Mouse (Mus musculus): ENCODE measurements around the gene Ip6k3. TPM values are rescaled to one million over a fixed set of nuclear protein-coding genes. Genes with fewer than 3 reads are reported as not detected.

The Ip6k3 gene
- total and polyA plus RNA-seq, 2 experiments from 2014 or later = 0.31 TPM; not detected in 1

DNA sequence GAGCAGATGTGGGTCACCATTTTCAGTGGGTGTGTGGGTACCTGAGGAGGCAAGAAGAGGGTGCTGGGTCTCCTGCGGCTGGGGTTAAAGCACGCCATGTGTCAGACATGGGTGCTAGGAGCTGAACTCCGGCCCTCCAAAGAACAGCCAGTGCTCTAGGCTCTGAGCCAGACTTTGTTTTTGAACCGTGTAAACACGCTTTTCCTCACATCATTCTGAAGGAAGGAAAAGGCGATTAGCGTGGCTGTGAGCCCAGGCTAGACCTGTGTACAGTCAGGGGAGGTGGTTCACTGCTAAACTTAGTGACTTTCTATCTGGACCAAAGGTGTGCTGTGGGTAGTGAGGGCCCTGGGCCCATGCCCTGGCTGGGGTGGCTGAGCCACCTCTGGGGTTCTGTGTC, 57.5 kb downstream of the Ip6k3 start:
- H3K36me3 ChIP-seq (ENCODE audit: insufficient read depth, low read length) = no peaks in the 10 kb centered on the region
- no peak for TF ChIP-seq CTCF (IDR thresholded peaks at IDR 0.05; ENCODE audit: low read depth)
- H3K9ac ChIP-seq (replicated peaks; ENCODE audit: low read length) = no peak overlapping the region
- no peak overlapping the region for H3K4me3 ChIP-seq (ENCODE audit: low read length)
- H3K4me2 ChIP-seq (ENCODE audit: low read depth, low read length) = no peak overlapping the region
- H3K27ac ChIP-seq = no peak overlapping the region
- no peaks in the 10 kb centered on the region for H3K9me3 ChIP-seq (ENCODE audit: low read length)
- 83% methylated on average over 7 of the region's 7 CpGs for WGBS
- no peak for ATAC-seq
- no peak for DNase-seq (ENCODE audit: low spot score)
- H3K27me3 ChIP-seq (ENCODE audit: insufficient read depth, low read length) = no peaks in the 10 kb centered on the region
- H3K4me1 ChIP-seq (ENCODE audit: insufficient read depth, low read length) = no peaks in the 10 kb centered on the region

DNA sequence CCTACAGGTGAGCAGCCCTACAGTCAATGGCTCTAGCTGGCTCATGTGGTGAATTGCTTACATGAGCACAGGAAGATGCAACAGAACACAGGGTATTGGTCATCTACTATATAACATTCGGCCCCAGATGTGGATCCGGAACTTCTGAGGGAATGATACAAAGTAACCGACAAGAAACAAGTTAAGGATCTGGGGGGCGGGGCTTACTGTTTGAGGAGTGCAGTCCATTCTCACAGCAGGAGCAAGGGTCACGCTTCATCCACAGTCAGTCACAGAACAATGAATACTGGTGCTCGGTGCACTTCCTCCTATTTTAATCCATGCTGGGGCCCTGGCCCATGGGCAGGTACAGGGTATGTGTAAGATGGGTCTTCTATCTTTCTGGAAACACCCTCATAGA, 59.7 kb downstream of the Ip6k3 start:
- Histone ChIP-seq H3K4me2 (ENCODE audit: low read depth, low read length) (no peak overlapping the region), H3K9ac (replicated peaks; ENCODE audit: low read length) (no peak overlapping the region), H3K4me1 (ENCODE audit: insufficient read depth, low read length) (no peaks in the 10 kb centered on the region), H3K27me3 (ENCODE audit: insufficient read depth, low read length) (no peaks in the 10 kb centered on the region), H3K4me3 (ENCODE audit: low read length) (no peak overlapping the region), H3K36me3 (ENCODE audit: insufficient read depth, low read length) (no peaks in the 10 kb centered on the region), H3K9me3 (ENCODE audit: low read length) (no peaks in the 10 kb centered on the region), H3K27ac (no peak overlapping the region)
- DNase-seq (ENCODE audit: low spot score) (no peak), ATAC-seq (no peak)
- no peak for TF ChIP-seq CTCF (IDR thresholded peaks at IDR 0.05; ENCODE audit: low read depth)
- 62% methylated on average over 6 of the region's 6 CpGs for WGBS

- no peaks in the 10 kb centered on the region for H3K9me3 ChIP-seq (ENCODE audit: low read length)
- no peak overlapping the region for H3K4me2 ChIP-seq (ENCODE audit: low read depth, low read length)
- H3K9ac ChIP-seq (replicated peaks; ENCODE audit: low read length) = no peak overlapping the region
- H3K4me1 ChIP-seq (ENCODE audit: insufficient read depth, low read length) = no peaks in the 10 kb centered on the region
- peak; percentile 59 for TF ChIP-seq CTCF (IDR thresholded peaks at IDR 0.05; ENCODE audit: low read depth)
- WGBS = 84% methylated on average over 9 of the region's 9 CpGs
- no peak overlapping the region for H3K4me3 ChIP-seq (ENCODE audit: low read length)
- ATAC-seq (no peak), DNase-seq (ENCODE audit: low spot score) (peak; percentile 45)
- 0 out of 2 replicates have a peak, but pooled peaks cover under 1% of the 10 kb centered on the region for H3K27me3 ChIP-seq (ENCODE audit: insufficient read depth, low read length)
- no peak overlapping the region for H3K27ac ChIP-seq
- no peaks in the 10 kb centered on the region for H3K36me3 ChIP-seq (ENCODE audit: insufficient read depth, low read length)
Measured at GRCm38 (mm10) chr17:27106745-27107144, 60.9 kb downstream of the Ip6k3 start.

GRCm38 (mm10) chr17:27105698-27106470, 61.7 kb downstream of the Ip6k3 start:
- Histone ChIP-seq H3K9ac (replicated peaks; ENCODE audit: low read length) (no peak overlapping the region), H3K27me3 (ENCODE audit: insufficient read depth, low read length) (0 out of 2 replicates have a peak, but pooled peaks cover 3% of the 10 kb centered on the region), H3K4me2 (ENCODE audit: low read depth, low read length) (no peak overlapping the region), H3K27ac (no peak overlapping the region), H3K4me1 (ENCODE audit: insufficient read depth, low read length) (no peaks in the 10 kb centered on the region), H3K9me3 (ENCODE audit: low read length) (no peaks in the 10 kb centered on the region), H3K36me3 (ENCODE audit: insufficient read depth, low read length) (no peaks in the 10 kb centered on the region), H3K4me3 (ENCODE audit: low read length) (no peak overlapping the region)
- no peak for ATAC-seq
- WGBS = 79% methylated on average over 16 of the region's 18 CpGs
- no peak for DNase-seq (ENCODE audit: low spot score)
- TF ChIP-seq CTCF (IDR thresholded peaks at IDR 0.05; ENCODE audit: low read depth) = no peak

GRCm38 (mm10) chr17:27101675-27102074, 65.9 kb downstream of the Ip6k3 start:
- no peaks in the 10 kb centered on the region for H3K9me3 ChIP-seq (ENCODE audit: low read length)
- WGBS = 78% methylated on average over 5 of the region's 5 CpGs
- 0 out of 2 replicates have a peak, but pooled peaks cover 3% of the 10 kb centered on the region for H3K27me3 ChIP-seq (ENCODE audit: insufficient read depth, low read length)
- no peak overlapping the region for H3K9ac ChIP-seq (replicated peaks; ENCODE audit: low read length)
- ATAC-seq (no peak), DNase-seq (ENCODE audit: low spot score) (no peak)
- no peak overlapping the region for H3K4me3 ChIP-seq (ENCODE audit: low read length)
- no peaks in the 10 kb centered on the region for H3K36me3 ChIP-seq (ENCODE audit: insufficient read depth, low read length)
- no peak overlapping the region for H3K4me2 ChIP-seq (ENCODE audit: low read depth, low read length)
- no peak overlapping the region for H3K27ac ChIP-seq
- H3K4me1 ChIP-seq (ENCODE audit: insufficient read depth, low read length) = no peaks in the 10 kb centered on the region
- TF ChIP-seq CTCF (IDR thresholded peaks at IDR 0.05; ENCODE audit: low read depth) = no peak

- ATAC-seq = peak; percentile 59
- no peak overlapping the region for H3K4me3 ChIP-seq (ENCODE audit: low read length)
- WGBS = 24% methylated on average over 13 of the region's 13 CpGs
Measured at GRCm38 (mm10) chr17:27095690-27096089, 71.9 kb downstream of the Ip6k3 start.

More at GRCm38 (mm10) chr17:27095690-27096089, 71.9 kb downstream of the Ip6k3 start:
- Histone ChIP-seq H3K9ac (replicated peaks; ENCODE audit: low read length) (no peak overlapping the region), H3K9me3 (ENCODE audit: low read length) (no peaks in the 10 kb centered on the region), H3K4me1 (ENCODE audit: insufficient read depth, low read length) (no peaks in the 10 kb centered on the region), H3K27ac (no peak overlapping the region), H3K27me3 (ENCODE audit: insufficient read depth, low read length) (no peaks in the 10 kb centered on the region), H3K36me3 (ENCODE audit: insufficient read depth, low read length) (no peaks in the 10 kb centered on the region), H3K4me2 (ENCODE audit: low read depth, low read length) (no peak overlapping the region)
- peak; percentile 71 for TF ChIP-seq CTCF (IDR thresholded peaks at IDR 0.05; ENCODE audit: low read depth)
- peak; percentile 65 for DNase-seq (ENCODE audit: low spot score)

Other genes with a start within 250 kb of the Ip6k3 start
- gene Phf1, start 234.7 kb downstream of the Ip6k3 start, total RNA-seq (2014; rRNA removed) = 45.7 and 49.5 TPM in 2 replicates
- 30.0 and 30.8 TPM in 2 replicates for gene Phf1, start 234.7 kb downstream of the Ip6k3 start, polyA plus RNA-seq (2015; fragmentation: Nextera tagmentation; extraction: Ambion mirVana)
- 59.0 and 63.8 TPM in 2 replicates for gene Cuta, start 228.2 kb downstream of the Ip6k3 start, total RNA-seq (2014; rRNA removed)
- 149 and 152 TPM in 2 replicates for gene Cuta, start 228.2 kb downstream of the Ip6k3 start, polyA plus RNA-seq (2015; fragmentation: Nextera tagmentation; extraction: Ambion mirVana)
- 53.4 and 74.2 TPM in 2 replicates for gene Syngap1, start 226.5 kb downstream of the Ip6k3 start, total RNA-seq (2014; rRNA removed)
- 4.4 and 5.3 TPM in 2 replicates for gene Syngap1, start 226.5 kb downstream of the Ip6k3 start, polyA plus RNA-seq (2015; fragmentation: Nextera tagmentation; extraction: Ambion mirVana)
- 21.4 and 22.7 TPM in 2 replicates for gene Zbtb9, start 194.6 kb downstream of the Ip6k3 start, total RNA-seq (2014; rRNA removed)
- 6.6 and 7.8 TPM in 2 replicates for gene Zbtb9, start 194.6 kb downstream of the Ip6k3 start, polyA plus RNA-seq (2015; fragmentation: Nextera tagmentation; extraction: Ambion mirVana)
- 62.9 and 70.8 TPM in 2 replicates for gene Bak1, start 138.8 kb downstream of the Ip6k3 start, total RNA-seq (2014; rRNA removed)
- gene Bak1, start 138.8 kb downstream of the Ip6k3 start, polyA plus RNA-seq (2015; fragmentation: Nextera tagmentation; extraction: Ambion mirVana) = 4.0 and 4.2 TPM in 2 replicates
- gene Itpr3, start 110.5 kb downstream of the Ip6k3 start, total RNA-seq (2014; rRNA removed) = 2.3 and 4.0 TPM in 2 replicates
- 0.58 TPM in 2 replicates for gene Itpr3, start 110.5 kb downstream of the Ip6k3 start, polyA plus RNA-seq (2015; fragmentation: Nextera tagmentation; extraction: Ambion mirVana)
- 230 and 283 TPM in 2 replicates for gene Uqcc2, start 33.9 kb downstream of the Ip6k3 start, total RNA-seq (2014; rRNA removed)
- gene Uqcc2, start 33.9 kb downstream of the Ip6k3 start, polyA plus RNA-seq (2015; fragmentation: Nextera tagmentation; extraction: Ambion mirVana) = 427 and 445 TPM in 2 replicates
- gene Lemd2, start 36.7 kb upstream of the Ip6k3 start, total RNA-seq (2014; rRNA removed) = 100 and 112 TPM in 2 replicates
- 17.5 and 18.4 TPM in 2 replicates for gene Lemd2, start 36.7 kb upstream of the Ip6k3 start, polyA plus RNA-seq (2015; fragmentation: Nextera tagmentation; extraction: Ambion mirVana)